Mouse (Mus musculus): ENCODE results near the gene Jph2.

DNA sequence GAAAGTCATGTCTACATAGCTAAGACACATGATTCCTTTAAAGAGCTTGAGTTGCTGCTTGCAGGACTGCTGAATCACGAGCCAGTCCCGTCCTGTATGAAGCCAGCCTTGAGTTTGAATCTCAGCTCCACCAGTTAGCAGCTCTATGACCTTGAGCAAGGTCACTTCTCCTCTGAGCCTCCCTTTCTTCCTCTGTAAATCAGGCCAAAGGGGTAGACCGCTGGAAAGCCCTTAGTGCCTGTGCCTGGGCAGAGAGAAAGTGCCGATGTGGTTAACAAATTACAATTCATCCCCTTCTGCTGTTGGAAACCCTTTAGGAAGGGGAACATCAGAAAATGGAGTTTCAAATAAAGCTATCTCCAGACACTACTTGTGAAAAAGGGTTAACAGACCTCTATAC, 40.0 kb upstream of the Jph2 start:
- TF ChIP-seq POLR2A (IDR thresholded peaks at IDR 0.05; ENCODE audit: control insufficient read depth, extremely low read depth, insufficient read depth, low read length, poor library complexity), result no peak
- TF ChIP-seq CTCF (IDR thresholded peaks at IDR 0.05; ENCODE audit: borderline replicate concordance, control insufficient read depth, extremely low read depth, insufficient read depth, low read length, poor library complexity), result no peak
